Mouse (Mus musculus): ENCODE measurements around the gene Elovl1. TPM values are rescaled to one million over a fixed set of nuclear protein-coding genes. Genes with fewer than 3 reads are reported as not detected.

The Elovl1 gene
- polyA plus RNA-seq (2014; fragmentation: Illumina TruSeq; extraction: RNeasy Lipid Tissue Mini Kit (QIAGEN cat#74804); ENCODE audit: low read depth, low replicate concordance) = 28.4 TPM

GRCm38 (mm10) chr4:118427768-118428451 lies at the start of gene Elovl1:
Gene Elovl1, plus strand, starts transcription at chr4:118428093.

GRCm38 (mm10) chr4:118409142-118409900 lies 18.6 kb upstream of the Elovl1 start, which contains the start of the genes Szt2 and Med8:
Gene Szt2, minus strand, starts transcription at chr4:118409273.
Gene Med8, plus strand, starts transcription at chr4:118409337.

GRCm38 (mm10) chr4:118436820-118437603 lies 9.1 kb downstream of the Elovl1 start, which contains the start of gene Cdc20:
Gene Cdc20, minus strand, starts transcription at chr4:118437352.

GRCm38 (mm10) chr4:118457345-118457975 lies 29.6 kb downstream of the Elovl1 start, which contains the start of gene Mpl:
Gene Mpl, minus strand, starts transcription at chr4:118457513.

Other genes with a start within 250 kb of the Elovl1 start
- 20.0 TPM for gene Kdm4a, start 248.1 kb upstream of the Elovl1 start, polyA plus RNA-seq (2014; fragmentation: Illumina TruSeq; extraction: RNeasy Lipid Tissue Mini Kit (QIAGEN cat#74804); ENCODE audit: low read depth, low replicate concordance)
- gene Ptprf, start 136.7 kb upstream of the Elovl1 start, polyA plus RNA-seq (2014; fragmentation: Illumina TruSeq; extraction: RNeasy Lipid Tissue Mini Kit (QIAGEN cat#74804); ENCODE audit: low read depth, low replicate concordance) = 4.6 TPM
- gene Szt2, start 18.8 kb upstream of the Elovl1 start, polyA plus RNA-seq (2014; fragmentation: Illumina TruSeq; extraction: RNeasy Lipid Tissue Mini Kit (QIAGEN cat#74804); ENCODE audit: low read depth, low replicate concordance) = 16.0 TPM
- gene Med8, start 18.8 kb upstream of the Elovl1 start, polyA plus RNA-seq (2014; fragmentation: Illumina TruSeq; extraction: RNeasy Lipid Tissue Mini Kit (QIAGEN cat#74804); ENCODE audit: low read depth, low replicate concordance) = 35.6 TPM
- 0.84 TPM for gene Cdc20, start 9.3 kb downstream of the Elovl1 start, polyA plus RNA-seq (2014; fragmentation: Illumina TruSeq; extraction: RNeasy Lipid Tissue Mini Kit (QIAGEN cat#74804); ENCODE audit: low read depth, low replicate concordance)
- gene Mpl, start 29.4 kb downstream of the Elovl1 start, polyA plus RNA-seq (2014; fragmentation: Illumina TruSeq; extraction: RNeasy Lipid Tissue Mini Kit (QIAGEN cat#74804); ENCODE audit: low read depth, low replicate concordance) = not detected
- gene Tie1, start 62.0 kb downstream of the Elovl1 start, polyA plus RNA-seq (2014; fragmentation: Illumina TruSeq; extraction: RNeasy Lipid Tissue Mini Kit (QIAGEN cat#74804); ENCODE audit: low read depth, low replicate concordance) = 53.1 TPM
- gene 2610528J11Rik, start 98.9 kb downstream of the Elovl1 start, polyA plus RNA-seq (2014; fragmentation: Illumina TruSeq; extraction: RNeasy Lipid Tissue Mini Kit (QIAGEN cat#74804); ENCODE audit: low read depth, low replicate concordance) = not detected
- gene Tmem125, start 116.0 kb downstream of the Elovl1 start, polyA plus RNA-seq (2014; fragmentation: Illumina TruSeq; extraction: RNeasy Lipid Tissue Mini Kit (QIAGEN cat#74804); ENCODE audit: low read depth, low replicate concordance) = not detected
- not detected for gene Cfap57, start 192.7 kb downstream of the Elovl1 start, polyA plus RNA-seq (2014; fragmentation: Illumina TruSeq; extraction: RNeasy Lipid Tissue Mini Kit (QIAGEN cat#74804); ENCODE audit: low read depth, low replicate concordance)
- gene Ebna1bp2, start 192.7 kb downstream of the Elovl1 start, polyA plus RNA-seq (2014; fragmentation: Illumina TruSeq; extraction: RNeasy Lipid Tissue Mini Kit (QIAGEN cat#74804); ENCODE audit: low read depth, low replicate concordance) = 39.4 TPM
- not detected for gene Olfr62, start 230.9 kb downstream of the Elovl1 start, polyA plus RNA-seq (2014; fragmentation: Illumina TruSeq; extraction: RNeasy Lipid Tissue Mini Kit (QIAGEN cat#74804); ENCODE audit: low read depth, low replicate concordance)

Data from heart, adult 10 weeks (tissue).